ENCODE assay signal across 27 mouse cellular contexts in genomic region chr1:191842247-191842646, GRCm38 (mm10).
"Had no signal": no experiment of that assay in that cellular context is flagged by ENCODE, and none has a peak within 500 bp of the region (broad histone marks: within the 10 kb centered on the region; RNA-seq: fewer than 3 reads in every experiment).

No protein-coding gene starts in this region.

- H3K4me2 ChIP-seq: heart, embryonic 11.5 days; heart, embryonic 13.5 days; heart, embryonic 15.5 days; hindbrain, embryonic 13.5 days; hindbrain, embryonic 15.5 days; kidney, embryonic 15.5 days; limb, embryonic 12.5 days; liver, embryonic 11.5 days; liver, embryonic 13.5 days had no signal

- H3K4me3 ChIP-seq: heart, adult 2 months; heart, embryonic 13.5 days; heart, embryonic 15.5 days; hindbrain, embryonic 13.5 days; hindbrain, embryonic 15.5 days; kidney, embryonic 15.5 days; left cerebral cortex, adult 2 months; limb, embryonic 10.5 days; limb, embryonic 12.5 days; liver, embryonic 13.5 days had no signal

- H3K9ac ChIP-seq: heart, embryonic 13.5 days; heart, embryonic 15.5 days; hindbrain, embryonic 13.5 days; hindbrain, embryonic 15.5 days; kidney, embryonic 15.5 days; limb, embryonic 12.5 days; liver, embryonic 13.5 days had no signal

- H3K27ac ChIP-seq: heart, adult 2 months; heart, embryonic 13.5 days; heart, embryonic 15.5 days; hindbrain, embryonic 13.5 days; hindbrain, embryonic 15.5 days; hindbrain, postnatal 0 days; kidney, embryonic 15.5 days; kidney, postnatal 0 days; left cerebral cortex, adult 2 months; limb, embryonic 10.5 days; limb, embryonic 12.5 days; liver, embryonic 13.5 days had no signal

- H3K27me3 ChIP-seq: heart, embryonic 13.5 days; heart, embryonic 15.5 days; hindbrain, embryonic 13.5 days; hindbrain, embryonic 15.5 days; kidney, embryonic 15.5 days; limb, embryonic 12.5 days had no signal

- H3K9me3 ChIP-seq: heart, embryonic 13.5 days; heart, embryonic 15.5 days; hindbrain, embryonic 13.5 days; hindbrain, embryonic 15.5 days; kidney, embryonic 15.5 days; limb, embryonic 10.5 days; limb, embryonic 12.5 days; liver, embryonic 13.5 days had no signal

- DNase-seq: gastrocnemius, postnatal 14 days; gastrocnemius, postnatal 36 days; heart, adult 11 months; heart, adult 2 months; heart, postnatal 14 days; heart, postnatal 36 days; kidney, adult 11 months; kidney, adult 2 months; kidney, adult 9 months; kidney, postnatal 14 days; kidney, postnatal 36 days; layer of hippocampus, adult 9-11 months; layer of hippocampus, postnatal 36 days; liver; liver, embryonic 13.5 days had no signal

- ATAC-seq: hindbrain, postnatal 0 days had no signal

- H3K36me3 ChIP-seq: heart, embryonic 13.5 days; heart, embryonic 15.5 days; hindbrain, embryonic 13.5 days; hindbrain, embryonic 15.5 days; kidney, embryonic 15.5 days; limb, embryonic 10.5 days; limb, embryonic 12.5 days; liver, embryonic 13.5 days had no signal
